Mouse (Mus musculus): ENCODE results near the gene Gm21970.

GRCm38 (mm10) chr16:91463400-91463799 is 71.9 kb downstream of the Gm21970 start:
- TF ChIP-seq POLR2A (IDR thresholded peaks at IDR 0.05; ENCODE audit: insufficient read length, low read depth) (no peak), MYOD1 (IDR thresholded peaks at IDR 0.05; ENCODE audit: control insufficient read depth in 1 of 3, insufficient read length in 2 of 3, low read depth in 2 of 3) (no peak), MAX (IDR thresholded peaks at IDR 0.05; ENCODE audit: low read depth) (no peak), CEBPB (IDR thresholded peaks at IDR 0.05; ENCODE audit: insufficient read depth, poor library complexity, severe bottlenecking) (no peak)
